Mouse (Mus musculus) liver, postnatal 0 days (tissue): ENCODE measurements around the gene Lmod1. TPM values are rescaled to one million over a fixed set of nuclear protein-coding genes. Genes with fewer than 3 reads are reported as not detected.

Source experiments
- ATAC-seq: fragments of 200-750 bp; cut with Nextera tagmentation; 2 replicates; pipeline ENCODE4 v1.8.0; 2017; ENCODE audit warnings: mild to moderate bottlenecking, moderate library complexity
- DNase-seq: peaks from one replicate; pipeline ENCODE4 v3.0.0-alpha.2; 2016
- H3K27ac ChIP-seq: fragments of 300-500 bp; sonication (generic); 2 replicates; pipeline ENCODE4 v1.5.1; 2014; ENCODE audit warnings: antibody characterized with exemption, moderate library complexity, mild to moderate bottlenecking, low read depth
- H3K27me3 ChIP-seq: fragments of 300-500 bp; sonication (generic); 2 replicates; pipeline ENCODE4 v1.6.1; 2014; ENCODE audit warnings: low read length, control low read depth, mixed read lengths; ENCODE audit not compliant: insufficient read depth
- H3K36me3 ChIP-seq: fragments of 300-500 bp; sonication (generic); replicated peaks from 2 replicates; pipeline ENCODE4 v1.6.1; 2014; ENCODE audit warnings: mild to moderate bottlenecking, control low read depth, low read length, moderate library complexity, mixed read lengths; ENCODE audit not compliant: insufficient read depth
- H3K4me1 ChIP-seq: fragments of 300-500 bp; sonication (generic); 2 replicates; pipeline ENCODE4 v1.6.1; 2014; ENCODE audit warnings: antibody characterized with exemption, mild to moderate bottlenecking, control low read depth; ENCODE audit not compliant: insufficient read depth
- H3K4me2 ChIP-seq: fragments of 300-500 bp; sonication (generic); 2 replicates; pipeline ENCODE4 v1.6.1; 2014; ENCODE audit warnings: low read depth, mild to moderate bottlenecking, low read length, moderate library complexity, mixed read lengths
- H3K4me3 ChIP-seq: fragments of 300-500 bp; sonication (generic); 2 replicates; pipeline ENCODE4 v1.5.1; 2014; ENCODE audit warnings: low read depth, low read length
- H3K9ac ChIP-seq: fragments of 300-500 bp; sonication (generic); replicated peaks from 2 replicates; pipeline ENCODE4 v1.6.1; 2014; ENCODE audit warnings: mild to moderate bottlenecking, moderate library complexity
- H3K9me3 ChIP-seq: fragments of 300-500 bp; sonication (generic); 2 replicates; pipeline ENCODE4 v1.6.1; 2016; ENCODE audit warnings: mild to moderate bottlenecking, control low read depth, low read length, mixed read lengths
- CTCF ChIP-seq: sonication (generic); IDR thresholded peaks from 2 replicates; pipeline ENCODE4 v1.5.1; 2016; ENCODE audit warnings: antibody characterized with exemption, low read depth
- EP300 ChIP-seq: IDR thresholded peaks from 2 replicates; pipeline ENCODE4 v1.6.1; 2016; ENCODE audit warnings: antibody characterized with exemption, low read depth, mild to moderate bottlenecking
- WGBS: fragments of 180-500 bp; shearing (Covaris S2); extraction: QIAGEN DNeasy Blood & Tissue Kit; methylation state at CpG from one replicate; pipeline ENCODE4 v1.1.7; 2014; ENCODE audit not compliant: insufficient replicate concordance; 5-methylcytosine and 5-hydroxymethylcytosine counted together
- polyA plus RNA-seq: library from polyadenylated mRNA; unstranded; fragments of >200 nt; fragmentation: Nextera tagmentation; extraction: Ambion mirVana; gene quantifications from 2 replicates; pipeline ENCODE4 v1.2.1, GENCODE M21; 2015

Lmod1 gene
- polyA plus RNA-seq, 1 experiment from 2014 or later, result 0.14 TPM

GRCm38 (mm10) chr1:135286311-135286710 is 38.3 kb upstream of the Lmod1 start:
- H3K27ac ChIP-seq, result no peak overlapping the region
- H3K36me3 ChIP-seq, result no peaks in the 10 kb centered on the region
- H3K4me1 ChIP-seq, result peaks cover 10% of the 10 kb centered on the region
- DNase-seq (no peak), ATAC-seq (no peak)
- no peak overlapping the region for H3K4me3 ChIP-seq
- TF ChIP-seq EP300 (no peak), CTCF (no peak)
- WGBS, result 53% methylated on average over 2 of the region's 2 CpGs
- no peaks in the 10 kb centered on the region for H3K27me3 ChIP-seq
- H3K9ac ChIP-seq, result no peak overlapping the region
- H3K4me2 ChIP-seq, result no peak overlapping the region
- no peaks in the 10 kb centered on the region for H3K9me3 ChIP-seq

- H3K27me3 ChIP-seq, result no peaks in the 10 kb centered on the region
- peaks cover 9% of the 10 kb centered on the region; the same call in 1 of the 2 replicates for H3K36me3 ChIP-seq
- H3K9me3 ChIP-seq, result no peaks in the 10 kb centered on the region
- H3K9ac ChIP-seq, result no peak overlapping the region
- WGBS, result 83% methylated on average over 5 of the region's 5 CpGs
- DNase-seq (no peak), ATAC-seq (no peak)
- no peak overlapping the region for H3K4me3 ChIP-seq
- H3K4me2 ChIP-seq, result no peak overlapping the region
- no peaks in the 10 kb centered on the region for H3K4me1 ChIP-seq
- TF ChIP-seq CTCF (no peak), EP300 (no peak)
- H3K27ac ChIP-seq, result no peak overlapping the region
These were observed 33.7 kb upstream of the Lmod1 start for GRCm38 (mm10) chr1:135290908-135291307.

- Histone ChIP-seq H3K9ac (no peak overlapping the region), H3K4me2 (no peak overlapping the region), H3K4me3 (no peak overlapping the region), H3K9me3 (no peaks in the 10 kb centered on the region), H3K36me3 (peaks cover 25% of the 10 kb centered on the region), H3K27ac (no peak overlapping the region), H3K4me1 (peaks cover 15% of the 10 kb centered on the region), H3K27me3 (no peaks in the 10 kb centered on the region)
- WGBS, result 63% methylated on average over 6 of the region's 6 CpGs
- TF ChIP-seq EP300, result no peak
- TF ChIP-seq CTCF, result no peak
- ATAC-seq (peak; percentile 12; the same call in 1 of the 2 replicates), DNase-seq (peak; percentile 40)
These were observed 13.3 kb upstream of the Lmod1 start for GRCm38 (mm10) chr1:135311356-135311755.

GRCm38 (mm10) chr1:135312201-135312600 is 12.4 kb upstream of the Lmod1 start:
- peak overlapping the region; percentile 91 for H3K9ac ChIP-seq
- no peak for TF ChIP-seq CTCF
- no peak for TF ChIP-seq EP300
- no peaks in the 10 kb centered on the region for H3K27me3 ChIP-seq
- WGBS, result 74% methylated on average over 4 of the region's 4 CpGs
- ATAC-seq, result no peak
- no peak overlapping the region for H3K27ac ChIP-seq
- H3K4me2 ChIP-seq, result peak overlapping the region; percentile 93
- peaks cover 15% of the 10 kb centered on the region for H3K4me1 ChIP-seq
- no peak for DNase-seq
- peak overlapping the region; percentile 72 for H3K4me3 ChIP-seq
- H3K9me3 ChIP-seq, result no peaks in the 10 kb centered on the region
- H3K36me3 ChIP-seq, result peaks cover 20% of the 10 kb centered on the region

- H3K27ac ChIP-seq, result peak within 1 kb of the TSS; percentile 79
- peak within 1 kb of the TSS; percentile 93 for H3K4me2 ChIP-seq
- no peaks in the 10 kb centered on the region for H3K27me3 ChIP-seq
- ATAC-seq (peak; percentile 100), DNase-seq (peak; percentile 94)
- peaks cover 15% of the 10 kb centered on the region for H3K4me1 ChIP-seq
- peak within 1 kb of the TSS; percentile 91 for H3K9ac ChIP-seq
- peaks cover 13% of the 10 kb centered on the region for H3K36me3 ChIP-seq
- no peaks in the 10 kb centered on the region for H3K9me3 ChIP-seq
- peak within 1 kb of the TSS; percentile 72 for H3K4me3 ChIP-seq
- TF ChIP-seq CTCF (no peak), EP300 (peak; percentile 40)
- whole genome bisulfite sequencing, result under 1% methylated on average over 51 of the region's 51 CpGs
These were observed 11.1 kb upstream of the Lmod1 start, which contains the start of gene Timm17a for GRCm38 (mm10) chr1:135313284-135314031. TSS of gene Timm17a (minus strand) at chr1:135313778.

- H3K4me3 ChIP-seq, result no peak overlapping the region
- no peak overlapping the region for H3K27ac ChIP-seq
- H3K9me3 ChIP-seq, result no peaks in the 10 kb centered on the region
- ATAC-seq (no peak), DNase-seq (no peak)
- H3K36me3 ChIP-seq, result no peaks in the 10 kb centered on the region
- 0 out of 2 replicates have a peak, but pooled peaks cover 3% of the 10 kb centered on the region for H3K27me3 ChIP-seq
- 80% methylated on average over 7 of the region's 7 CpGs for WGBS
- TF ChIP-seq EP300 (no peak), CTCF (no peak)
- no peak overlapping the region for H3K4me2 ChIP-seq
- H3K4me1 ChIP-seq, result no peaks in the 10 kb centered on the region
- no peak overlapping the region for H3K9ac ChIP-seq
These were observed 1.2 kb upstream of the Lmod1 start for GRCm38 (mm10) chr1:135323367-135323901.
